Mouse (Mus musculus): Measurements from ENCODE around the gene Tpbgl.

DNA sequence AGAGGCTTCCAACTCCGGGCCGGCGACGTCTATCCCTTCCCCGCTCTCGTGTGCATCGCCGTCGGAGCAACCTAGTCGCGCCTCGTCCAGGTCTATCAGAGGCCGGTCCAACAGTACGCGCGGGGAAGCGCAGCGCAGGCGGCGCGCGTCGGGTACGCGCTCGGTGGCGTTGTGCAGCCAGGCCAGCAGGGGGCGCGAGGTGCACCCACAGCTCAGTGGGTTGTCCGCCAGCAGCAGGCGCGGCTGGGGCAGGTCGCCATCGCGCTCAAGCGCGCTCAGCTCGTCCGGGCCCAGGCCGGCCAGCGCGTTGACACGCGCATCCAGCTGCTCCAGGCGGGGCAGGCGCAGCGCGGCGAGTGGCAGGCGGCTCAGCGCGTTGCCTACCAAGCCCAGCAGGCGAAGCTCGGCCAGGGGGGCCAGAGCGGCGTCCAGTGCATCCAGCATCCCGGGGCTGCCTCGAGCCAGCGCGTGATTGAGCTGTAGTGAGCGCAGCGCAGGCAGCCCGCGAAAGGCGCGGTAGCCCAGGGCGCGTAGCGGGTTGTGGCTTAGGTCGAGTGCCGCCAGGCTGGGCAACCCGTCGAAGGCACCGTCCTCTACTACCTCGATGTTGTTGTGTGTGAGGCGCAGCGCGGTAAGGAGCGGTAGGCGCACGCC is 1.1 kb downstream of the Tpbgl start:
- TF ChIP-seq EP300 (IDR thresholded peaks at IDR 0.05; ENCODE audit: low read length) = no peak
- TF ChIP-seq CTCF (conservative IDR thresholded peaks at IDR 0.05 in 1 of 2, IDR thresholded peaks at IDR 0.05 in 1 of 2; ENCODE audit: low read depth in 2 of 2, low read length in 2 of 2) = peak in 1 of 2 experiments; percentile 75; a peak in 2 of 4 replicates
